30 mouse cellular contexts compared by ENCODE assay signal in the genomic region with DNA sequence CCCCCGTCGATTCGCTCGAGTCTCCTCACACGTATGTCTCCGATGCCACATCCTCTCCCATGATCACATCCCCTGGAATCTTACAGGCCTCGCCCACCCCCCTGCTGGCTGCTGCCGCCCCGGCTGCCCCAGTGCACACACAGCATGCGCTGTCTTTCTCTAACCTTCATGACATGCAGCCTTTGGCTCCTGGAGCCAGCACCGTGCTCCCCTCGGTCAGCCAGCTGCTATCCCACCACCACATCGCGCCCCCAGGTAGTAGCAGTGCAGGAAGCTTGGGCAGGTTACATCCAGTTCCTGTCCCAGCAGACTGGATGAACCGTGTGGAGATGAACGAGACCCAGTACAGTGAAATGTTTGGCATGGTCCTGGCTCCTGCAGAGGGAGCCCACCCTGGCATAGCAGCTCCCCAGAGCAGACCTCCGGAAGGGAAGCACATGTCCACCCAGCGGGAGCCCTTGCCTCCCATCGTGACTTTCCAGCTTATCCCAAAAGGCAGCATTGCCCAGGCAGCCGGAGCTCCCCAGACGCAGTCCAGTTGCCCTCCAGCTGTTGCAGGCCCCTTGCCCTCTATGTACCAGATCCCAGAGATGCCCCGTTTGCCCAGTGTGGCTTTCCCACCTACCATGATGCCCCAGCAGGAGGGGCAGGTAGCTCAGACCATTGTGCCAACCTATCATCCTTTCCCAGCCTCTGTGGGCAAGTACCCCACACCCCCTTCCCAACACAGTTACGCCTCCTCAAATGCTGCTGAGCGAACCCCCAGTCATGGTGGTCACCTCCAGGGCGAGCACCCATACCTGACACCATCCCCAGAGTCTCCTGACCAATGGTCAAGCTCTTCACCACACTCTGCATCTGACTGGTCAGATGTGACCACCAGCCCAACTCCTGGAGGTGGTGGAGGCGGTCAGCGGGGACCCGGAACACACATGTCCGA. TPM values are rescaled to one million over a fixed set of nuclear protein-coding genes. Genes with fewer than 3 reads are reported as not detected.
A peak's percentile ranks its signal among the peaks of the same experiment; 100 is the strongest.
DNase-seq lines count a peak whose midpoint lies in the region; ATAC-seq and TF ChIP-seq lines count a peak whose summit lies in the region.
"Had no signal": no experiment of that assay in that cellular context is flagged by ENCODE, and none has a peak within 500 bp of the region (broad histone marks: within the 10 kb centered on the region; RNA-seq: fewer than 3 reads in every experiment).

No protein-coding gene starts in this region.

- H3K36me3 ChIP-seq in heart, embryonic 10.5 days, result peaks cover 76% of the 10 kb centered on the region
- H3K36me3 ChIP-seq in heart, adult 2 months (ENCODE audit: control insufficient read depth, insufficient read depth, low read length), result no peaks in the 10 kb centered on the region
- peaks cover 70% of the 10 kb centered on the region for H3K36me3 ChIP-seq in liver, embryonic 15.5 days (replicated peaks)
- H3K36me3 ChIP-seq in thymus, adult 2 months (ENCODE audit: control insufficient read depth, insufficient read depth, low read length), result peaks cover 56% of the 10 kb centered on the region
- H3K36me3 ChIP-seq: midbrain, embryonic 15.5 days had no signal

- H3K9me3 ChIP-seq in heart, embryonic 10.5 days, result no peaks in the 10 kb centered on the region
- H3K9me3 ChIP-seq in liver, embryonic 15.5 days (replicated peaks), result no peaks in the 10 kb centered on the region
- H3K9me3 ChIP-seq: hindbrain, embryonic 10.5 days; midbrain, embryonic 15.5 days had no signal

- H3K27ac ChIP-seq in heart, embryonic 10.5 days, result no peak overlapping the region
- H3K27ac ChIP-seq in heart, adult 2 months, result no peak overlapping the region
- H3K27ac ChIP-seq in layer of hippocampus, adult 2 months, result peak overlapping the region; percentile 36; the same call in 1 of the 2 replicates
- no peak overlapping the region for H3K27ac ChIP-seq in liver, embryonic 15.5 days (replicated peaks)
- H3K27ac ChIP-seq in thymus, adult 2 months (ENCODE audit: control insufficient read depth, insufficient read depth, low read length), result no peak overlapping the region
- H3K27ac ChIP-seq: hindbrain, embryonic 10.5 days; midbrain, embryonic 15.5 days had no signal

- H3K79me2 ChIP-seq in heart, adult 2 months (replicated peaks; ENCODE audit: control insufficient read depth, insufficient read depth, low read length), result no peaks in the 10 kb centered on the region

- H3K4me2 ChIP-seq in liver, embryonic 15.5 days, result no peak overlapping the region
- H3K4me2 ChIP-seq: heart, embryonic 11.5 days; lung, embryonic 14.5 days; midbrain, embryonic 15.5 days had no signal

- ATAC-seq in liver, embryonic 15.5 days (ENCODE audit: insufficient read depth), result 0 out of 2 replicates have a peak, but pooled peaks have one; percentile 7
- ATAC-seq: activated CD4-positive, CD25-positive, alpha-beta regulatory T cell, adult 4 months; forebrain, postnatal 0 days; midbrain, embryonic 15.5 days had no signal

- intact Hi-C loops in heart, adult 2 months (cut with DNase I), result no loop called here

- no peak for TF ChIP-seq POLR2A in heart, adult 2 months (IDR thresholded peaks at IDR 0.05; ENCODE audit: insufficient read depth, low read depth, low read length)
- TF ChIP-seq POLR2A in thymus, adult 2 months (IDR thresholded peaks at IDR 0.05; ENCODE audit: control insufficient read depth, extremely low read depth, insufficient read depth, low read length, poor library complexity), result no peak

- no peak for TF ChIP-seq EP300 in heart, adult 2 months (IDR thresholded peaks at IDR 0.05; ENCODE audit: insufficient read depth, low read depth, low read length)

- H3K4me1 ChIP-seq in heart, embryonic 10.5 days, result no peaks in the 10 kb centered on the region
- no peaks in the 10 kb centered on the region for H3K4me1 ChIP-seq in heart, adult 2 months (ENCODE audit: control insufficient read depth, insufficient read depth, low read length)
- H3K4me1 ChIP-seq in liver, embryonic 15.5 days (replicated peaks), result no peaks in the 10 kb centered on the region
- H3K4me1 ChIP-seq in thymus, adult 2 months (replicated peaks; ENCODE audit: control insufficient read depth, insufficient read depth, low read length), result no peaks in the 10 kb centered on the region
- H3K4me1 ChIP-seq: hindbrain, embryonic 10.5 days; midbrain, embryonic 15.5 days had no signal

- no peak overlapping the region for H3K4me3 ChIP-seq in heart, embryonic 10.5 days
- H3K4me3 ChIP-seq in heart, adult 2 months, result no peak overlapping the region
- no peak overlapping the region for H3K4me3 ChIP-seq in layer of hippocampus, adult 2 months
- H3K4me3 ChIP-seq in liver, embryonic 15.5 days (replicated peaks), result no peak overlapping the region
- no peak overlapping the region for H3K4me3 ChIP-seq in thymus, adult 2 months (ENCODE audit: control insufficient read depth, insufficient read depth, low read length)
- H3K4me3 ChIP-seq: hindbrain, embryonic 10.5 days; midbrain, embryonic 15.5 days; myocyte had no signal

- no peak for TF ChIP-seq CTCF in heart, adult 2 months (IDR thresholded peaks at IDR 0.05)
- no peak for TF ChIP-seq CTCF in layer of hippocampus, adult 2 months (conservative IDR thresholded peaks at IDR 0.05)
- no peak for TF ChIP-seq CTCF in thymus, adult 2 months (IDR thresholded peaks at IDR 0.05; ENCODE audit: borderline replicate concordance, control insufficient read depth, extremely low read depth, insufficient read depth, low read length, poor library complexity)

- 94% methylated on average over 29 of the region's 29 CpGs for WGBS in heart, embryonic 10.5 days
- WGBS in heart, adult 2 months, result 95% methylated on average over 29 of the region's 29 CpGs
- 86% methylated on average over 29 of the region's 29 CpGs for WGBS in liver, embryonic 15.5 days (ENCODE audit: insufficient replicate concordance)
- WGBS in thymus, adult 2 months, result 98% methylated on average over 29 of the region's 29 CpGs

- no peaks in the 10 kb centered on the region for H3K27me3 ChIP-seq in heart, embryonic 10.5 days (ENCODE audit: insufficient read depth, poor library complexity, severe bottlenecking)
- no peaks in the 10 kb centered on the region for H3K27me3 ChIP-seq in heart, adult 2 months (ENCODE audit: control insufficient read depth, insufficient read depth, low read length)
- no peaks in the 10 kb centered on the region for H3K27me3 ChIP-seq in liver, embryonic 15.5 days
- no peaks in the 10 kb centered on the region for H3K27me3 ChIP-seq in thymus, adult 2 months (ENCODE audit: control insufficient read depth, insufficient read depth, low read length)
- H3K27me3 ChIP-seq: midbrain, embryonic 15.5 days had no signal

- H3K9ac ChIP-seq in heart, adult 2 months (ENCODE audit: low read depth, low read length), result no peak overlapping the region
- no peak overlapping the region for H3K9ac ChIP-seq in liver, embryonic 15.5 days
- H3K9ac ChIP-seq: forebrain, postnatal 0 days; lung, embryonic 14.5 days; midbrain, embryonic 15.5 days had no signal

- peak; percentile 74 for DNase-seq in heart, embryonic 10.5 days (ENCODE audit: low spot score)
- no peak for DNase-seq in heart, adult 2 months
- no peak for DNase-seq in layer of hippocampus, adult 2 months (ENCODE audit: low spot score in 2 of 2)
- DNase-seq in layer of hippocampus, adult 11-12 months (ENCODE audit: low spot score), result no peak
- DNase-seq in ZHBTc4 (ENCODE audit: low read depth, low spot score), result peak; percentile 15
- no peak for DNase-seq in thymus, adult 2 months
- DNase-seq: cerebellum, adult 2 months; cerebellum, postnatal 25 days; embryo, embryonic 11 days; forebrain, postnatal 0 days; gastrocnemius, postnatal 14 days; kidney, adult 18-20 months; kidney, postnatal 10 days; lung, embryonic 14.5 days; right cerebral cortex, adult 18-20 months; right cerebral cortex, postnatal 4 days; thymus, postnatal 25 days had no signal

RNA-seq across cellular contexts. Expression of a gene that starts 13.7 kb away (rescaled TPM):
- not detected in 2 replicates for polyA plus RNA-seq in heart, embryonic 10.5 days (2016; fragmentation: Nextera tagmentation; extraction: Ambion mirVana)
- total RNA-seq in heart, adult 2 months (2021), result not detected
- polyA plus RNA-seq in heart, adult 2 months (2012; rRNA removed), result 0.04 TPM in 1 of 2 replicates, not detected in the other
- not detected for total RNA-seq in layer of hippocampus, adult 2 months (2021)
- not detected in 2 replicates for polyA plus RNA-seq in liver, embryonic 15.5 days (2015; fragmentation: Nextera tagmentation; extraction: Ambion mirVana)
- not detected in 2 replicates for polyA plus RNA-seq in thymus, adult 2 months (2012; rRNA removed)
- total RNA-seq: adrenal gland, adult 8-10 months; forebrain, postnatal 0 days; gastrocnemius, postnatal 14 days; left cerebral cortex, postnatal 25 days; liver, adult 2 months; MEL had no signal
- polyA plus RNA-seq: activated CD4-positive, CD25-positive, alpha-beta regulatory T cell, adult 4 months; cerebellum, adult 2 months; forebrain, postnatal 0 days; heart, embryonic 11.5 days; heart, postnatal 0 days; hindbrain, embryonic 10.5 days; liver, adult 2 months; lung, embryonic 14.5 days; midbrain, embryonic 15.5 days; myocyte; neural tube, embryonic 14.5 days; stomach, embryonic 14.5 days had no signal

Comparison
In these comparisons a context has a peak if more than half of its experiments do, and no peak if none do; other contexts are left out.
1. DNase-seq: peak in heart, embryonic 10.5 days (single experiment) and ZHBTc4 (single experiment); none in heart, adult 2 months (0 of 2), layer of hippocampus, adult 2 months (0 of 2), layer of hippocampus, adult 11-12 months (single experiment) and thymus, adult 2 months (single experiment).